Mouse (Mus musculus) naive thymus-derived CD4-positive, alpha-beta T cell, adult 2 months (primary cell): ENCODE measurements around the gene Rbbp6.

Experiments used
- DNase-seq: peaks from one replicate; pipeline ENCODE4 v3.0.0-alpha.2; 2011; ENCODE audit warnings: low read depth

Rbbp6 gene

GRCm38 (mm10) chr7:122965386-122965785 lies at the start of gene Rbbp6:
Gene Rbbp6 (plus strand): TSS chr7:122965686.
- no peak for DNase-seq

GRCm38 (mm10) chr7:122919728-122920582 lies 45.5 kb upstream of the Rbbp6 start:
- peak; percentile 85 for DNase-seq

- peak; percentile 16 for DNase-seq
Observed at GRCm38 (mm10) chr7:122921537-122921936, 43.9 kb upstream of the Rbbp6 start.

GRCm38 (mm10) chr7:122924256-122924655 lies 41.2 kb upstream of the Rbbp6 start:
- DNase-seq, result no peak

- DNase-seq, result no peak
Observed at GRCm38 (mm10) chr7:122930494-122930893, 35.0 kb upstream of the Rbbp6 start.

- peak; percentile 77 for DNase-seq
Observed at GRCm38 (mm10) chr7:122932171-122932570, 33.3 kb upstream of the Rbbp6 start.

GRCm38 (mm10) chr7:122936626-122937025 lies 28.9 kb upstream of the Rbbp6 start:
- no peak for DNase-seq

GRCm38 (mm10) chr7:122938197-122938596 lies 27.3 kb upstream of the Rbbp6 start:
- DNase-seq, result no peak

- DNase-seq, result peak; percentile 67
Observed at GRCm38 (mm10) chr7:122939181-122939580, 26.3 kb upstream of the Rbbp6 start.

- DNase-seq, result peak; percentile 90
Observed at GRCm38 (mm10) chr7:122940371-122941075, 25.0 kb upstream of the Rbbp6 start.

GRCm38 (mm10) chr7:122942111-122942510 lies 23.4 kb upstream of the Rbbp6 start:
- DNase-seq, result peak; percentile 41

- DNase-seq, result peak; percentile 86
Observed at GRCm38 (mm10) chr7:122945149-122945548, 20.3 kb upstream of the Rbbp6 start.

GRCm38 (mm10) chr7:122949268-122949667 lies 16.2 kb upstream of the Rbbp6 start:
- no peak for DNase-seq

GRCm38 (mm10) chr7:122951464-122951863 lies 14.0 kb upstream of the Rbbp6 start:
- DNase-seq, result no peak

GRCm38 (mm10) chr7:122952066-122952465 lies 13.4 kb upstream of the Rbbp6 start:
- DNase-seq, result no peak

- DNase-seq, result no peak
Observed at GRCm38 (mm10) chr7:122954451-122955225, 10.8 kb upstream of the Rbbp6 start.

GRCm38 (mm10) chr7:122955226-122955955 lies 10.1 kb upstream of the Rbbp6 start:
- peak; percentile 40 for DNase-seq

GRCm38 (mm10) chr7:122968751-122969150 lies 3.3 kb downstream of the Rbbp6 start:
- DNase-seq, result peak; percentile 50

GRCm38 (mm10) chr7:122969231-122970032 lies 3.9 kb downstream of the Rbbp6 start:
- peak; percentile 98 for DNase-seq

- DNase-seq, result no peak
Observed at GRCm38 (mm10) chr7:122970119-122970781, 4.8 kb downstream of the Rbbp6 start.
